Mouse (Mus musculus): ENCODE data around the gene C2cd2. TPM values are rescaled to one million over a fixed set of nuclear protein-coding genes. Genes with fewer than 3 reads are reported as not detected.

Gene C2cd2
- total and polyA plus RNA-seq, 3 experiments, result 7.7 to 14.5 (median 11.2) TPM

GRCm38 (mm10) chr16:97907496-97907895 lies 54.9 kb downstream of the C2cd2 start:
- H3K9ac ChIP-seq (ENCODE audit: insufficient read depth, low read depth), result no peak overlapping the region
- no peak overlapping the region for H3K4me3 ChIP-seq (replicated peaks in 1 of 3; ENCODE audit: low read depth in 2 of 3, low read length in 2 of 3, poor library complexity in 1 of 3)
- in situ Hi-C loops (cut with MboI; ENCODE audit: low pct_ligation_motif_present, low pct_unique_long_range_greater_than_20kb, low sequenced_read_pairs) (no loop called here), dilution Hi-C loops (cut with MboI; ENCODE audit: extremely low pct_ligation_motif_present, extremely low pct_unique_long_range_greater_than_20kb, low sequenced_read_pairs) (no loop called here)
- TF ChIP-seq CHD1 (IDR thresholded peaks at IDR 0.05; ENCODE audit: low read depth, low read length), result no peak
- TF ChIP-seq IRF4 (IDR thresholded peaks at IDR 0.05; ENCODE audit: low read depth, low read length), result no peak
- no peak for TF ChIP-seq NELFE (IDR thresholded peaks at IDR 0.05; ENCODE audit: low read depth, low read length)
- TF ChIP-seq CTCF (conservative IDR thresholded peaks at IDR 0.05 in 1 of 2, IDR thresholded peaks at IDR 0.05 in 1 of 2; ENCODE audit: low read depth in 2 of 2, low read length in 2 of 2), result no peak
- no peak for TF ChIP-seq POLR2A (IDR thresholded peaks at IDR 0.05; ENCODE audit: low read depth, low read length)
- no peak for TF ChIP-seq PAX5 (IDR thresholded peaks at IDR 0.05; ENCODE audit: low read length)
- no peak for TF ChIP-seq MAZ (IDR thresholded peaks at IDR 0.05; ENCODE audit: low read depth, low read length)
- no peak for TF ChIP-seq USF1 (IDR thresholded peaks at IDR 0.05; ENCODE audit: low read depth, low read length)
- no peak for TF ChIP-seq JUND (conservative IDR thresholded peaks at IDR 0.05; ENCODE audit: low read depth, low read length)
- TF ChIP-seq EP300 (IDR thresholded peaks at IDR 0.05; ENCODE audit: low read length), result no peak
- no peak for TF ChIP-seq RCOR1 (conservative IDR thresholded peaks at IDR 0.05; ENCODE audit: low read depth, low read length)
- TF ChIP-seq ELF1 (IDR thresholded peaks at IDR 0.05; ENCODE audit: low read depth, low read length), result no peak
- TF ChIP-seq ZC3H11A (IDR thresholded peaks at IDR 0.05; ENCODE audit: low read depth, low read length), result no peak
- TF ChIP-seq ETS1 (conservative IDR thresholded peaks at IDR 0.05; ENCODE audit: low read depth, low read length), result no peak
- TF ChIP-seq CHD2 (IDR thresholded peaks at IDR 0.05; ENCODE audit: low read length), result no peak
- TF ChIP-seq E2F4 (IDR thresholded peaks at IDR 0.05; ENCODE audit: insufficient replicate concordance, low read depth, low read length), result no peak
- H3K27me3 ChIP-seq (replicated peaks), result no peaks in the 10 kb centered on the region
- no peak overlapping the region for H3K27ac ChIP-seq (ENCODE audit: insufficient read depth, low read depth)
- H3K79me2 ChIP-seq (replicated peaks; ENCODE audit: control insufficient read depth, extremely low read depth, insufficient read depth, poor library complexity, severe bottlenecking), result no peaks in the 10 kb centered on the region
- H3K4me2 ChIP-seq (ENCODE audit: insufficient read depth, low read depth, poor library complexity, severe bottlenecking), result no peak overlapping the region
- no peaks in the 10 kb centered on the region for H3K36me3 ChIP-seq (replicated peaks in 1 of 2; ENCODE audit: control insufficient read depth in 1 of 2, insufficient read depth in 1 of 2, low read length in 1 of 2)
- no peak for DNase-seq (ENCODE audit: extremely low read depth)
- H3K9me3 ChIP-seq (replicated peaks; ENCODE audit: low read length), result no peaks in the 10 kb centered on the region
- no peaks in the 10 kb centered on the region for H3K4me1 ChIP-seq (ENCODE audit: control insufficient read depth in 1 of 2, insufficient read depth in 2 of 2)

- Histone ChIP-seq H3K9ac (ENCODE audit: insufficient read depth, low read depth) (no peak overlapping the region), H3K4me1 (ENCODE audit: control insufficient read depth in 1 of 2, insufficient read depth in 2 of 2) (no peaks in the 10 kb centered on the region), H3K4me2 (ENCODE audit: insufficient read depth, low read depth, poor library complexity, severe bottlenecking) (no peak overlapping the region), H3K27ac (ENCODE audit: insufficient read depth, low read depth) (no peak overlapping the region), H3K79me2 (replicated peaks; ENCODE audit: control insufficient read depth, extremely low read depth, insufficient read depth, poor library complexity, severe bottlenecking) (no peaks in the 10 kb centered on the region), H3K9me3 (replicated peaks; ENCODE audit: low read length) (no peaks in the 10 kb centered on the region), H3K27me3 (replicated peaks) (no peaks in the 10 kb centered on the region), H3K4me3 (replicated peaks in 1 of 3; ENCODE audit: low read depth in 2 of 3, low read length in 2 of 3, poor library complexity in 1 of 3) (no peak overlapping the region), H3K36me3 (replicated peaks in 1 of 2; ENCODE audit: control insufficient read depth in 1 of 2, insufficient read depth in 1 of 2, low read length in 1 of 2) (no peaks in the 10 kb centered on the region)
- no peak for TF ChIP-seq ZNF384 (IDR thresholded peaks at IDR 0.05; ENCODE audit: low read depth, low read length)
- TF ChIP-seq RCOR1 (conservative IDR thresholded peaks at IDR 0.05; ENCODE audit: low read depth, low read length), result no peak
- no peak for TF ChIP-seq RAD21 (IDR thresholded peaks at IDR 0.05; ENCODE audit: low read depth, low read length)
- TF ChIP-seq USF2 (conservative IDR thresholded peaks at IDR 0.05; ENCODE audit: low read depth, low read length), result no peak
- no peak for TF ChIP-seq BHLHE40 (IDR thresholded peaks at IDR 0.05; ENCODE audit: low read depth, low read length)
- TF ChIP-seq ZMIZ1 (IDR thresholded peaks at IDR 0.05; ENCODE audit: low read depth, low read length), result no peak
- TF ChIP-seq CTCF (conservative IDR thresholded peaks at IDR 0.05 in 1 of 2, IDR thresholded peaks at IDR 0.05 in 1 of 2; ENCODE audit: low read depth in 2 of 2, low read length in 2 of 2), result no peak
- no peak for TF ChIP-seq ZKSCAN1 (IDR thresholded peaks at IDR 0.05; ENCODE audit: borderline replicate concordance, low read depth, low read length)
- TF ChIP-seq SIN3A (IDR thresholded peaks at IDR 0.05; ENCODE audit: low read length), result no peak
- TF ChIP-seq MAFK (IDR thresholded peaks at IDR 0.05; ENCODE audit: insufficient replicate concordance, low read length), result no peak
- in situ Hi-C loops (cut with MboI; ENCODE audit: low pct_ligation_motif_present, low pct_unique_long_range_greater_than_20kb, low sequenced_read_pairs), result no loop called here
- dilution Hi-C loops (cut with MboI; ENCODE audit: extremely low pct_ligation_motif_present, extremely low pct_unique_long_range_greater_than_20kb, low sequenced_read_pairs), result no loop called here
- no peak for DNase-seq (ENCODE audit: extremely low read depth)
These were observed 56.1 kb downstream of the C2cd2 start for GRCm38 (mm10) chr16:97906337-97906736.

Measured in CH12.LX (cell line).